Mouse (Mus musculus) neutrophil, adult 5-6 weeks (primary cell): Measurements from ENCODE around the gene Tbx2. TPM values are rescaled to one million over a fixed set of nuclear protein-coding genes. Genes with fewer than 3 reads are reported as not detected.

Experiments
- ATAC-seq: fragments of 151-379, 151-347 bp; 2 replicates; pipeline ENCODE4 v1.8.0; 2017; ENCODE audit warnings: mild to moderate bottlenecking, moderate TSS enrichment; ENCODE audit not compliant: insufficient number of reproducible peaks, poor library complexity, low FRiP score, severe bottlenecking; ENCODE audit errors: extremely low read depth
- total RNA-seq: library from RNA; stranded (forward); fragments of 200-1000 nt; gene quantifications from 2 replicates; pipeline ENCODE4 v1.2.3, GENCODE M21; 2017

Tbx2 gene
- 0.12 and 0.25 TPM in 2 replicates for total RNA-seq

- no peak for ATAC-seq
Measured at GRCm38 (mm10) chr11:85832231-85832924, at the start of gene Tbx2. Tbx2 (plus strand) TSS chr11:85832551.

GRCm38 (mm10) chr11:85786113-85786718, 46.1 kb upstream of the Tbx2 start:
- ATAC-seq, result no peak

GRCm38 (mm10) chr11:85789750-85790149, 42.6 kb upstream of the Tbx2 start:
- no peak for ATAC-seq

- ATAC-seq, result no peak
Measured at GRCm38 (mm10) chr11:85790267-85790666, 42.1 kb upstream of the Tbx2 start.

DNA sequence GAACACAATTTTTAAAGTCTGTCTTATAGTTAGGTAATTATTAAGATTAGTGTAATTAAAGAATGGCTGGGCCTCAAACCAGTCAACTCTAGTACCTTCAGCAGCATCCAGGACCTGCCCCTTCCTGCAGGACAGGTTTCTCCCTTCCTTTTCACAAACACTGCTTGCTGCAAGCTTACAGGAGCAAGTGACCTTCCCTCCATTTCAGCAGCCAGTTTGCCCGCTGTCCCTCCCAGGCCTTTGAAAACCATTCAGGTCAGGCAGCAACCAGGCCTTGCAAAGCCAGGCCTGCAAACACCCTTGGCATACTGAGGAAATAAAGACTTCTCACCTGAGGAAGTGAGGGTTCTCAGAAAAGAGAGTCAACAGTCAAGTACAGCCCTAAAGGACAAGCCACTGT, 41.1 kb upstream of the Tbx2 start:
- no peak for ATAC-seq

GRCm38 (mm10) chr11:85792534-85793215, 39.7 kb upstream of the Tbx2 start:
- ATAC-seq, result no peak

DNA sequence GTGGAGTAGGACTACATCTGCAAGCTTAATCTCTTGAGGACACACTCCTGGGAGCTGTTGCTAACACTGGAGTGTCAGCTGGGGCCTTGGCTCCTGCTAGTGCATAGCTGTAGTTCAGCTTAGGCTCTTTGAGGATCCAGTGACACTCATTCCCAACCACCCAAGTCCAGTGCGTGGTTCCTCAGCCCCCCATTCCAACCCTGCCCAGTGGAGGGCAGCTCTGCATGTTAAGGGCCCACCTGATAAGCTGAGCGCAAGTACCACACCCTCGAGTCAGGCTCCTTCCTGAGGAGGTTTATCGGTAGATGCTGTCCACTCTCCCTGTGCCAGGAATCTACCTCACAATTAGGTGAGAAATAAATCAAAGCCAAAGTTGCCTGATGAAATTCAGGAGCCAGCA, 32.9 kb upstream of the Tbx2 start:
- no peak for ATAC-seq

DNA sequence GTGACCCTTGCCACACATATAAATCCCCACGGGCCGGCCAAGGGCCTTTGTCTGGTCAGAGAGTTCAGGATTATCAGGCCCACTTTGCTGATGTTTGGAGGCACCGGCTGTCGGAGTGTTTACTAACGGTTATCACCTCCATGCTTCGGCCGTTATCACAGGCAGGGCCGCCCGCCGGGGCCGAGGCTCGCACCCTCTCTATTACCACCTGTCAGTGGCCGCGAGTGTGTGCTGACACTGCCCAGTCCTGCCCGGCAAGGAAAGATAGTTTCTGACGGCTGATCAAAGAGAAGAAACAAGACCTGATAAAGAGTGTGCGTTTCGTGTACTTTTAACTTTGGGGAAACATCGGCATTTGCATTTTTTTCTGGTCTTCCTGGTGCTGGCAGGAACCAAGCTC, 32.5 kb upstream of the Tbx2 start:
- ATAC-seq, result no peak

- no peak for ATAC-seq
Measured at GRCm38 (mm10) chr11:85800380-85800779, 32.0 kb upstream of the Tbx2 start.

DNA sequence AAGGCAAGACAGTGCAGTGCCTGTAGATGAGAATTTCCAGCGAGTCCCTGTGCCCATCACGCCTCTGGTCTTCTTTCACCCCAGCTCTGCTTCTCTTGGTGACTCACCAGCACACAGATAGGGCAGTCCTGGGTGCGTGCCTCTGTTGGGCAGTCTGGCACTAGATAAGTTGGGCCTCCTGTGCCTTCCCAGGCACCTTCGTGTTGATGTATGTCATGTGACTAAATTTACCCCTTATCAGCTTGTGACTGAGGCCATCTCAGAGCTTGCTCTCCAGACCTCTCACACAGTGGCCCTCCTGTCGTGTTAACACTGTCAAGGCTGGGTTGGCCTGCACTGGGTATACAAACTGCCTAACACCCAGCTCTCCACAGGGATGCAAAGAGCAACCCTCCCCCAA, 28.3 kb upstream of the Tbx2 start:
- ATAC-seq, result no peak

GRCm38 (mm10) chr11:85805779-85806178, 26.6 kb upstream of the Tbx2 start:
- ATAC-seq, result no peak

DNA sequence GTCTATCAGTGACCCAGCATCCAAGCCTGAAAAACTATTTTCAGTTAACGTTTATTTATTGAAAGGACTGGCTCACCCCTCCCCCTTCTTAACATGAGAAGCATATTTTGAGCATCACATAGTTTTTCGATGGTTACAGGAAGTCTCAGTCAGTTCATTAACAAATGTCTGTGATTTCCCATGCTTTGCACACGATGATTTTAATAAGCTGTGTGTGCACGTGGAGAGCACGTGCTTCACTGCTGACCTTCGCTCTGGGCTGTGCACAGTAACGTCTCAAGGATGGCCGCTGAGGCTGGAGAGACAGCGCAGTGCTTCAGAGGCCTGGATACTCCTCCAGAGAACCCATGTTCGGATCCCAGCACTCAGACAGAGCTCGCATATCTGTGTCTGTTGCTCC, 25.0 kb upstream of the Tbx2 start:
- no peak for ATAC-seq

GRCm38 (mm10) chr11:85811229-85811628, 21.1 kb upstream of the Tbx2 start:
- ATAC-seq, result no peak

DNA sequence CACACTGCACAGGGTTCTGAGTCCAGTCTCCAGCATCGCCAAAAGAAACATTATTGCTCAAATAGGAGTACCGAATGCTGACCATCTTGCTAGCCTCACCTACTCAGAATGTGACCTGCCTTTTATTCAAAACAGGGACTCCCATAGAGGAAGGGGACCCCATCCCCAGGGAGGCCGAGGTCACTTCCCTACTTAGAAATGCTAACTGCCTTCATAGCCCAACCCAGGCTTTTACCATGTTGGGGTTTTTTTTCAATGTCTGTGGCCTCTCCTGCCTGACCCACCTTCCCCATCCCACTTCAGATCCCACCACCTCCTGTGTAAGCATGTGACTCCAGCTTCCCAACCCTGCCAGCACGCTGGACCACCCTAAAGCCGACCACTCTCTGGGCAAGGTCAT, 20.7 kb upstream of the Tbx2 start:
- ATAC-seq, result no peak

GRCm38 (mm10) chr11:85812201-85812966, 20.0 kb upstream of the Tbx2 start:
- ATAC-seq, result peak; percentile 59

- no peak for ATAC-seq
Measured at GRCm38 (mm10) chr11:85814678-85815077, 17.7 kb upstream of the Tbx2 start.

GRCm38 (mm10) chr11:85816471-85816870, 15.9 kb upstream of the Tbx2 start:
- ATAC-seq, result no peak

- no peak for ATAC-seq
Measured at GRCm38 (mm10) chr11:85818401-85818800, 13.9 kb upstream of the Tbx2 start.

GRCm38 (mm10) chr11:85820959-85821358, 11.4 kb upstream of the Tbx2 start:
- ATAC-seq, result no peak

DNA sequence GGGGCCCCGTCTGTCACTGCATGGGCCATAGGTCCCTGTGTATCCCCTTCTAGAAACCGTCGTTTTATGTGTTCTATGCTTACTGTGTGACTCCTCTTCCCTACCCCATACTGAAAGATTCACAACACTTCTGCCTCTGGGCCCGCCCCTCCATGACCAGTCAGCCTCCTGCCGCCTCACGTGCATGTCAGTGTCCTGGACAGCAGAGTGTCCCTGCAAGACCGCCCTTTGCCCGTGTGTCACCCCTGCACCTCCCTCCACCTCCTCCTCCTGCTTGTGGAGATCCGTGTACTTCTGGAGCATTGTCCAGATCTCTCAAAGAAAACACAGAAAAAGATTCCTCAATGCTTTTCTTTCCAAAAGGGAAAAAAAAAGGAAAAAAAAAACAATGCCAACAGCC, 10.7 kb upstream of the Tbx2 start:
- ATAC-seq, result no peak
